Mouse (Mus musculus): ENCODE measurements around the gene Sox2. TPM values are rescaled to one million over a fixed set of nuclear protein-coding genes. Genes with fewer than 3 reads are reported as not detected.

Sox2 gene
- 10 to 100 TPM; 41.1 to 45.9 TPM for total RNA-seq (2021)
- long read RNA-seq, experiment 1, transcript Sox2-201 (1 exons, 2,057 nt), result major isoform, 54 of 54 reads
- long read RNA-seq, experiment 1, partial matches to known transcripts, result 0 of 54 reads
- long read RNA-seq, experiment 1, other reads (novel, unspliced or antisense), result 0 of 54 reads
- long read RNA-seq, experiment 2, transcript Sox2-201 (1 exons, 2,057 nt), result major isoform, 60 of 60 reads
- long read RNA-seq, experiment 2, partial matches to known transcripts, result 0 of 60 reads
- long read RNA-seq, experiment 2, other reads (novel, unspliced or antisense), result 0 of 60 reads

DNA sequence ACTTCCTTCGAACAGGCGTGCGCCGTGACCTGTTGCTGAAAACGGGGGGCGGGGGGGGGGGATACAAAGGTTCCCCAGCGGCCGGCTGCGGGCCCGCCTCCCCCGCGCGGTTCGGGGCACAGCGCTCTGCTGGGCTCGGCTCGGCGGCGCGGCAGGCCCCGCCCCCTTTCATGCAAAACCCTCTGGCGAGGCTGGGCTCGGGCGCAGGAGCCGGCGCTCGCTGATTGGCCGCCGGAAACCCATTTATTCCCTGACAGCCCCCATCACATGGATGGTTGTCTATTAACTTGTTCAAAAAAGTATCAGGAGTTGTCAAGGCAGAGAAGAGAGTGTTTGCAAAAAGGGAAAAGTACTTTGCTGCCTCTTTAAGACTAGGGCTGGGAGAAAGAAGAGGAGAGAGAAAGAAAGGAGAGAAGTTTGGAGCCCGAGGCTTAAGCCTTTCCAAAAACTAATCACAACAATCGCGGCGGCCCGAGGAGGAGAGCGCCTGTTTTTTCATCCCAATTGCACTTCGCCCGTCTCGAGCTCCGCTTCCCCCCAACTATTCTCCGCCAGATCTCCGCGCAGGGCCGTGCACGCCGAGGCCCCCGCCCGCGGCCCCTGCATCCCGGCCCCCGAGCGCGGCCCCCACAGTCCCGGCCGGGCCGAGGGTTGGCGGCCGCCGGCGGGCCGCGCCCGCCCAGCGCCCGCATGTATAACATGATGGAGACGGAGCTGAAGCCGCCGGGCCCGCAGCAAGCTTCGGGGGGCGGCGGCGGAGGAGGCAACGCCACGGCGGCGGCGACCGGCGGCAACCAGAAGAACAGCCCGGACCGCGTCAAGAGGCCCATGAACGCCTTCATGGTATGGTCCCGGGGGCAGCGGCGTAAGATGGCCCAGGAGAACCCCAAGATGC is at the start of gene Sox2:
Sox2 (plus strand) TSS at position 680 of the 895 bp plus-strand sequence.
- Histone ChIP-seq H3K27ac (peak within 1 kb of the TSS; percentile 88), H3K4me3 (peak within 1 kb of the TSS; percentile 57)
- DNase-seq (ENCODE audit: low spot score in 2 of 2), result peak; percentile 73 to 84
- TF ChIP-seq CTCF (conservative IDR thresholded peaks at IDR 0.05), result no peak

DNA sequence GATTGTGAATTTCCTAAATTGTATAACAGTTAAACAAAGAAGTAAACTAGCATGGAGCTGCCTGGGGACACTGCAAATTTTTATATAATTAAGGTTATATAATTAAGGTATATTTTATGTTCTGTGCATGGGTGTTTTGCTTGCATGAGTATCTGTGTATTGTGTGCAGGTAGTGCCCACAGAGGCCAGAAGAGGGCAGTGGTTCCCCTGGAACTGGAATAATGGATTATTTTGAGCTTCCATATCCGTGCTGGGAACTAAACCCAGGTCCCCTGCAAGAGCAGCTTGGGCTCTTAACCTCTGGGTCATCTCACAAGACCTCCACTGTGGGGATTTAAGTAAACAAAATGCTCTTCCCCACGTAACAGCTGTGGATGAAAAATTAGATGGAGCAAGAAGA is 49.1 kb upstream of the Sox2 start:
- DNase-seq (ENCODE audit: low spot score in 2 of 2), result no peak
- TF ChIP-seq CTCF (conservative IDR thresholded peaks at IDR 0.05), result peak; percentile 36
- Histone ChIP-seq H3K4me3 (no peak overlapping the region), H3K27ac (no peak overlapping the region)

DNA sequence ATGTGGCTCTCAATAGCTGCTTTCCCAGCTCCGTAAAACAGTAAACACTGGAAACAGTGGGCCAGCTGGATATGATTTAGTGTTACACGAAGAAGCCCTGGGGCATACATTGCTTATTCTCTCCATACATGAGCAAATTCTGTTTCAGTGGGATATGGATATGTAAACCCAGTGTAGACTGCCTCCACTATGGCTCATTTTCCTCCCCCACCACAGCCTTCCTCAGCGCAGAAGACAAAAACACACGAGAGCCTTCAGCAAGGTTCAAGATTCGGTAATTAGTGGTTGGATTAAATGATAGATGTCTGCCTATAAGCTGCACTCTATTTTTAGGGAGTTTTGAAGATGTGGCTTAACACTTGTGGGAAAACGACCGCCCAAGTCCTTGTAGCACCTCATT is 36.1 kb upstream of the Sox2 start:
- Histone ChIP-seq H3K27ac (no peak overlapping the region), H3K4me3 (no peak overlapping the region)
- DNase-seq (ENCODE audit: low spot score in 2 of 2), result no peak
- TF ChIP-seq CTCF (conservative IDR thresholded peaks at IDR 0.05), result no peak

DNA sequence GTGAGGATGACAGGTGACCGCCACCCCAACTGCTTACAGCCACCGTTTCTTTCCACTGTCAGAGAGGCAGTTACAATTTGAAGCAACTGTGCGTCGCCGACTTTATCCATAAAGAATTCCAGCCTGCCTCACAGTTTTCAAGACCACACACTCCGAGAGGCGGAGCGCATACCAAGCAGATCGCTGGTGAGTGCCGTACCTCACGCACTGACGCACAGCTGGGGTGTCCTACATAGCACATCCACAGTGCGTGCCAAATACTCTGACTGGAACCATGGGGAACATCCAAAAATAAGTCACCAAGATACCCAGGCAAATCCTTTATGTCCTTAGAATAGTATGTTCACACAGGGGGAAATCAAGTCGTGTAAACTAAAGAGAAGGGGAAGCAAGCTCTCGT is 34.7 kb upstream of the Sox2 start:
- no peak for TF ChIP-seq CTCF (conservative IDR thresholded peaks at IDR 0.05)
- Histone ChIP-seq H3K27ac (no peak overlapping the region), H3K4me3 (no peak overlapping the region)
- DNase-seq (ENCODE audit: low spot score in 2 of 2), result no peak

DNA sequence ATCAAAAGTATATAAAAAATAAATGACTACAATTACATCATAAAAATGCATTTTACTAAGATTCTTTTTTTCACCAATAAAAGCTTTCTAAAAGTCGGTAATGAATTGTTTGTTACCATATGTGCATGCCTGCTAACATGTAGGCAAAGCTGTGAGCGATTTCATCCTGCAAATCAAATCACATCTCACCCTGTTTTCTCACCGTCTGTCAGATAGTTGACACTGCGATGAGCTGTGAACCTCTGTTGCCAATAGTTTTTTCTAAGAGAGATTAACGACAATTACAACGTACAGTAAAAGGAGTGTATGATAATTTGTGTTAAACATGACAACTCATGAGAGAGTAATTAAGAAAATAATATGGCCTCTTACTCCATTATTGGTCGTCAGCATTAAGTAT is 31.3 kb upstream of the Sox2 start:
- TF ChIP-seq CTCF (conservative IDR thresholded peaks at IDR 0.05), result no peak
- Histone ChIP-seq H3K4me3 (no peak overlapping the region), H3K27ac (no peak overlapping the region)
- DNase-seq (ENCODE audit: low spot score in 2 of 2), result no peak

DNA sequence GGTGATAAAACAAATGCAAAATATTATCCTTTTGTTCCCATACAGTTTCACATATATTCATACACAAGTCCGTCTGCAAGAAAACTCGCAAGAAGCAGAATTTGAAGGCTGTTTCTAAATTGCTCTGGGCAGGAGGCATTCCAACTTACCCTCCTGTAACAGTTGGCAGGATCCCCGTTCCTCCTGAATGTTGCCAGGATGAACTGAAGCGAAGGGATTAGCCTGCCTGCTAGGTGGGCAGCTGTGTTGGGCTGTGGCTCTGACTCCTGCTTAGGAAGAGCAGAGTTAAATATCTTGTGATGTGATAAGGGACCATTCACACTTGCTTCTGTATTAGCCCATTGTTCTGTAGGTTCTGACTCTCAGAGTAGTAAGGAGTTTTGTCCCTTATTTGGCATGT is 30.1 kb upstream of the Sox2 start:
- DNase-seq (ENCODE audit: low spot score in 2 of 2), result no peak
- Histone ChIP-seq H3K27ac (no peak overlapping the region), H3K4me3 (no peak overlapping the region)
- no peak for TF ChIP-seq CTCF (conservative IDR thresholded peaks at IDR 0.05)

DNA sequence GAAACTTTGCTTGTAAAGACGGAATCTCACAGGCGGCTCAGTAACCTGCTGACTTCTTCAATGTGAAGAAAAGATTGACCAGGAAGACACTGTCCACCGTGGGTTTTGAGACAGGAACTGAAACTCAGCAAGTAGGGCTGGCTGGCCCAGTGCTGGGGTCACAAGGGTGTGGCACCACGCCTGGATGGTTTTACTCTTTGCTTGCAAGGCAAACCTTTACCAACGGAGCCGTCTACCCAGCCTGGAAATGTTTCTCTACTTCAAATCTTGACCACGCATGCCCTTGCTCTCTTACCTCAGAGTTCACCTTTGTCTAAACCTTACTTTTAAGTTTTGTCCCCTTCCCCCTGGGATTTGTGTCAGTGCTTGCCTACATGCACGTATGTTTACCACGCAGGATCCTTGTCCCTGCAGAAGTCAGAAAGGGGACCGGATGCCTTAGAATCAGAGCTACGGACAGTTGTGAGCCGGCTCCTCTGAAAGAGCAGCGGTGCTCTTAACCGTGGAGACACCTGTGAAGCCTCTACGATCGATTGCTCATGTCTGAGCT is 25.4 kb upstream of the Sox2 start:
- Histone ChIP-seq H3K4me3 (no peak overlapping the region), H3K27ac (no peak overlapping the region)
- TF ChIP-seq CTCF (conservative IDR thresholded peaks at IDR 0.05), result no peak
- no peak for DNase-seq (ENCODE audit: low spot score in 2 of 2)

DNA sequence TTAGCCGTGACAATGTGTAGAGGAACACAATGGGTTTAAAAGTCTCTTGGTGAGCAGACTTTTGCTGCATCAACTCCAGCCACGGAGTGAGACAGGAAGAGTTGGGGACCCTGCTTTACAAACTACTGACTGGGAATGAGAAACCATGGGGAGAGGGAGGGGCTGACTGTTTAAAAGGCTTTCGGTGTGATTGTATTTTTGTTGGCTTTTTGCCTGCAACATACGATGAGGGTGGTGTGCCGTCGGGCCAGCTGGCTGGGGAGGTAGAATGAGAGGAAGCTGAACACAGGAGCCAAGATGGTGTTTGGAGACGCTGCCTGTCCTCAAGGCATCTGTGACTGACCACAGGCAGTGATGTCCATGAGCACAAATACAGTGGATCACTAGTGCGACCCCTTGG is 23.7 kb upstream of the Sox2 start:
- no peak overlapping the region for H3K27ac ChIP-seq
- DNase-seq (ENCODE audit: low spot score in 2 of 2), result no peak
- H3K4me3 ChIP-seq, result no peak overlapping the region
- no peak for TF ChIP-seq CTCF (conservative IDR thresholded peaks at IDR 0.05)

DNA sequence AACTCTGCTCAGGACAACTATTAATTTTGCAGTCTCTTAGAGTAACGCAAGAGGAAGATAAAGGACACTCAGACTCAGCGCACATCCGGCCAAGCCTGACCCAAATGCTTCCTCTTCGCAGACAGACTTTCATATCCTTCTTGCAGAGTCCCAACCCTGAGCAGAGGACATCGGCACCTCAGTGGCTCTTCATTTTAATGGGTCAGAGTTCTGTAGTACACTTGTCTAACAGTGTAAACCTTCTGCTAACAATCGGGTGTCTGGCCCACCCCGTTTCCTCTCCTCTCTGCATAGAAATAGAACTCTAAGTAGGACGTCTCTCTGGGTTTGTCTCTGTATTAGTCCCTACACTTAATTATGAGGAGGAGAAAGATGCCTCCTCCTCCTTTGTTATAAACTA is 20.2 kb upstream of the Sox2 start:
- no peak overlapping the region for H3K4me3 ChIP-seq
- no peak for TF ChIP-seq CTCF (conservative IDR thresholded peaks at IDR 0.05)
- DNase-seq (ENCODE audit: low spot score in 2 of 2), result no peak
- peak overlapping the region; percentile 39 for H3K27ac ChIP-seq

DNA sequence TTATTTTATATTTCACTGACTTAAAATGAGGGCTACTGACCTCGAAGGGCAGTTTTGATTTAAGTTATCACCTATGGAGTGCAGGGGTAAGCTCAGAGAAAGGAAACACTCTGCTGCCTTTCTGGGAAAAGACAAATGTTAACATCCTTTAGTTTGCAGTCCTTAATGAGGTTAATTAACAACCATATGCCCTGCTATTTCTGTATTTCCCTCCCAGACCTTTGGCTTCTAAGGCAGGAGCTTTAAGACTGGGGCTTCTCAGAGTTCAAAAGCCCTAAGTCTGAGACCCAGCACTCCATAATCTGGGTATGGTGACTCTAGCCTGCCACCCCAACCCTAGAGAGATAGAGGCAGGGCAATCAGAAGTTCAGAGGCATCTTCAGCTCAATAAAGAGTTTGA is 19.5 kb upstream of the Sox2 start:
- no peak overlapping the region for H3K27ac ChIP-seq
- no peak overlapping the region for H3K4me3 ChIP-seq
- TF ChIP-seq CTCF (conservative IDR thresholded peaks at IDR 0.05), result no peak
- DNase-seq (ENCODE audit: low spot score in 2 of 2), result no peak

DNA sequence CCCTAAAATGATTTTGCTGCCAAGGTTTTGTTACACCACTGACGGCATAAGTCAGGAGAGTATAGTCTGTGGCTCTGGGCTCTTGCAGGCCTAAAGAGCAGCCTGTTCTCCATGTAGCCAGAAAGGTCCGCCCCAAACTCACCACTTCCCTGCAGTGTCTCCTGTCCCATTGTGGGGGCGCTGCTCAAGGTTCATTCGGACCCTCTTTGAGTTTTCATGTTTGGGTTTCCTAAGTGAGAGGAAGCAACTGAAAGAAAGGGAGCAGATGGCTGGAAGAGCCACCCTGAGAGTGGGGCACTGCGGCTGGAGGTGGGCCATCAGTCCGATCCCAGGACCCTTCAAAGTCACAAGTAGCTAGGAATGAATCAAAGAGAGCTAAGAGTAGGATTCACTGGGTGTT is 13.2 kb upstream of the Sox2 start:
- DNase-seq (ENCODE audit: low spot score in 2 of 2), result no peak
- H3K27ac ChIP-seq, result peak overlapping the region; percentile 89
- TF ChIP-seq CTCF (conservative IDR thresholded peaks at IDR 0.05), result no peak
- H3K4me3 ChIP-seq, result no peak overlapping the region

DNA sequence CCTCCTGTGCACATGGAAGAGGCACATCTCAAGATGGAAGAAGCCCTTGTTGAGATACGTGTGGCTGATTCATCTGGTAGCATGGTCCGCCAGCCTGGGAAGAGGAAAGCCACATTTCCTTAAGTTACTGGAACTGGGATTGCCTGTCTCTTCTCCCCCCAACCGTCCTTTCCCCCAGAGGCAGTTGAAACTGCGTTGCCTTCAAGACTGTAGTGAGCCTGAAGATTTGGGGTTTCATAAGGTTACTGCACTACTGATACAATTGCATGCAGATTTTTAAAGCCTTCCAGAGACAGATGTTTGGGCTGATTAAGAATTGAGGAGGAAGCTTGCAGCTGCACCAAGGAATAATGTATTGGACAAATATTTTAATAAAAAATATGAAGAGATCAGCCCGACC is 12.7 kb upstream of the Sox2 start:
- Histone ChIP-seq H3K4me3 (no peak overlapping the region), H3K27ac (peak overlapping the region; percentile 89)
- no peak for DNase-seq (ENCODE audit: low spot score in 2 of 2)
- TF ChIP-seq CTCF (conservative IDR thresholded peaks at IDR 0.05), result no peak

DNA sequence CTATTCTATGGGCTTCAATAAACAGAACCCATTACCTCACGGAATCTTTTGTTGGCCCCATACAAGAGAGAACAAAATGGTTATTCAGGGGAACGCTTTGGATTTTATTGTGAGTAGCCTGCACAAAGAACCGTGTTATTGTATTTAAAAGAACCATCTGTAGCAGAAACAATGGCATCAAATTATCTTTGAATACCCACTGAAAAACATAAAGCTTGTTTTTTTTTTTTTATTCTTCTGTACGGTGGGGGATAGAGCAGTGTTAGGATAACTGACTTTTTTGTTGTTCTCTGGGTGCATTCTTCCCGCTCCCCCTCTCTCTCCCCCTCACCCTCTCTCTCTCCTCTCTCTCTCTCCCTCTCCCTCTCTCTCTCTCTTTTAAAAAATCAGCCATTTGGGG is 12.3 kb upstream of the Sox2 start:
- no peak for TF ChIP-seq CTCF (conservative IDR thresholded peaks at IDR 0.05)
- DNase-seq (ENCODE audit: low spot score in 2 of 2), result no peak
- peak overlapping the region; percentile 53 for H3K4me3 ChIP-seq

More for the DNA sequence above, 12.3 kb upstream of the Sox2 start:
- H3K27ac ChIP-seq, result peak overlapping the region; percentile 89

All from layer of hippocampus, adult 2 months (tissue).